20 mouse cellular contexts compared by ENCODE assay signal in genomic region chr6:31523039-31523438, GRCm38 (mm10). TPM values are rescaled to one million over a fixed set of nuclear protein-coding genes. Genes with fewer than 3 reads are reported as not detected.
DNase-seq lines count a peak whose midpoint lies in the region; ATAC-seq and TF ChIP-seq lines count a peak whose summit lies in the region.
"Had no signal": no experiment of that assay in that cellular context is flagged by ENCODE, and none has a peak within 500 bp of the region (broad histone marks: within the 10 kb centered on the region; RNA-seq: fewer than 3 reads in every experiment).

No protein-coding gene starts in this region.

- DNase-seq in forebrain, postnatal 0 days = peak; percentile 51
- DNase-seq in forebrain, embryonic 10.5 days (ENCODE audit: extremely low spot score, low spot score) = no peak
- peak in 1 of 2 experiments; percentile 79 for DNase-seq in layer of hippocampus, adult 2 months (ENCODE audit: low spot score in 2 of 2)
- no peak for DNase-seq in layer of hippocampus, postnatal 10 days (ENCODE audit: low spot score in 2 of 2)
- peak; percentile 63 to 67 for DNase-seq in right cerebral cortex, adult 2 months (ENCODE audit: low spot score in 2 of 2)
- no peak for DNase-seq in right cerebral cortex, postnatal 14 days
- DNase-seq in telencephalon, adult 2 months (ENCODE audit: low read depth, low spot score) = peak; percentile 82
- no peak for DNase-seq in spleen, adult 12 weeks (ENCODE audit: low spot score)
- DNase-seq: adrenal gland, adult 2 months; cerebellum, adult 11 months; liver, embryonic 13.5 days; spleen, adult 18-20 months had no signal

- no peak overlapping the region for H3K4me3 ChIP-seq in forebrain, postnatal 0 days (ENCODE audit: low read depth, low read length)
- no peak overlapping the region for H3K4me3 ChIP-seq in forebrain, embryonic 10.5 days
- no peak overlapping the region for H3K4me3 ChIP-seq in layer of hippocampus, adult 2 months
- H3K4me3 ChIP-seq: erythroblast, embryonic 14.5 days; heart, embryonic 12.5 days; kidney, embryonic 15.5 days; liver, embryonic 13.5 days; lung, embryonic 15.5 days; neural tube, embryonic 12.5 days; stomach, embryonic 15.5 days had no signal

- 40% methylated on average over 5 of the region's 5 CpGs for WGBS in forebrain, postnatal 0 days
- 78% methylated on average over 5 of the region's 5 CpGs for WGBS in forebrain, embryonic 10.5 days

- H3K4me1 ChIP-seq in forebrain, postnatal 0 days (ENCODE audit: insufficient read depth) = peaks cover 5% of the 10 kb centered on the region; the same call in 1 of the 2 replicates
- H3K4me1 ChIP-seq in forebrain, embryonic 10.5 days = no peaks in the 10 kb centered on the region; the same call in 1 of the 2 replicates
- H3K4me1 ChIP-seq: kidney, embryonic 15.5 days; neural tube, embryonic 12.5 days; stomach, embryonic 15.5 days had no signal

- H3K9me3 ChIP-seq in forebrain, postnatal 0 days (ENCODE audit: low read length) = no peaks in the 10 kb centered on the region
- H3K9me3 ChIP-seq in forebrain, embryonic 10.5 days = no peaks in the 10 kb centered on the region
- H3K9me3 ChIP-seq: heart, embryonic 12.5 days; kidney, embryonic 15.5 days; liver, embryonic 13.5 days; lung, embryonic 15.5 days; neural tube, embryonic 12.5 days; stomach, embryonic 15.5 days had no signal

- TF ChIP-seq CTCF in forebrain, postnatal 0 days (IDR thresholded peaks at IDR 0.05; ENCODE audit: low read depth) = no peak
- no peak for TF ChIP-seq CTCF in layer of hippocampus, adult 2 months (conservative IDR thresholded peaks at IDR 0.05)

- H3K4me2 ChIP-seq in forebrain, postnatal 0 days (ENCODE audit: low read depth) = no peak overlapping the region
- H3K4me2 ChIP-seq: heart, embryonic 12.5 days; kidney, embryonic 15.5 days; liver, embryonic 13.5 days; lung, embryonic 15.5 days; neural tube, embryonic 12.5 days; stomach, embryonic 15.5 days had no signal

- no peak overlapping the region for H3K9ac ChIP-seq in forebrain, postnatal 0 days
- H3K9ac ChIP-seq: heart, embryonic 12.5 days; kidney, embryonic 15.5 days; liver, embryonic 13.5 days; lung, embryonic 15.5 days; neural tube, embryonic 12.5 days; stomach, embryonic 15.5 days had no signal

- peak; percentile 53; the same call in 1 of the 2 replicates for ATAC-seq in forebrain, postnatal 0 days
- ATAC-seq: inflammation-experienced regulatory T-cells, adult 6 months had no signal

- no peaks in the 10 kb centered on the region for H3K27me3 ChIP-seq in forebrain, postnatal 0 days (ENCODE audit: insufficient read depth, low read length)
- H3K27me3 ChIP-seq in forebrain, embryonic 10.5 days (ENCODE audit: poor library complexity, severe bottlenecking) = no peaks in the 10 kb centered on the region
- H3K27me3 ChIP-seq: heart, embryonic 12.5 days; kidney, embryonic 15.5 days; liver, embryonic 13.5 days; lung, embryonic 15.5 days; neural tube, embryonic 12.5 days; stomach, embryonic 15.5 days had no signal

- H3K36me3 ChIP-seq in forebrain, postnatal 0 days (ENCODE audit: insufficient read depth) = peaks cover 17% of the 10 kb centered on the region
- H3K36me3 ChIP-seq in forebrain, embryonic 10.5 days (replicated peaks) = peaks cover 65% of the 10 kb centered on the region
- H3K36me3 ChIP-seq: stomach, embryonic 15.5 days had no signal

- 0 out of 2 replicates have a peak overlapping the region, but pooled peaks have one; percentile 41 for H3K27ac ChIP-seq in forebrain, postnatal 0 days (ENCODE audit: low read depth, low read length)
- H3K27ac ChIP-seq in forebrain, embryonic 10.5 days = no peak overlapping the region
- peak overlapping the region; percentile 86 for H3K27ac ChIP-seq in layer of hippocampus, adult 2 months
- H3K27ac ChIP-seq: kidney, embryonic 15.5 days; liver, embryonic 13.5 days; lung, embryonic 15.5 days; macrophage; neural tube, embryonic 12.5 days; stomach, embryonic 15.5 days had no signal

RNA-seq across cellular contexts. Expression of gene Podxl, which starts 40.7 kb away (rescaled TPM):
- 14.9 and 18.7 TPM in 2 replicates for total RNA-seq in forebrain, postnatal 0 days (2014; rRNA removed)
- 7.2 and 8.9 TPM in 2 replicates for polyA plus RNA-seq in forebrain, postnatal 0 days (2015; fragmentation: Nextera tagmentation; extraction: Ambion mirVana)
- 17.2 and 20.6 TPM in 2 replicates for polyA plus RNA-seq in forebrain, embryonic 10.5 days (2016; fragmentation: Nextera tagmentation; extraction: Ambion mirVana)
- 10 to 100 TPM; 16.8 to 18.9 TPM for total RNA-seq in layer of hippocampus, adult 2 months (2021)
- 10 to 100 TPM; 19.2 to 21.1 TPM for total RNA-seq in layer of hippocampus, postnatal 10 days (2021)
- polyA plus RNA-seq: macrophage had no signal

Comparison
In these comparisons a context has a peak if more than half of its experiments do, and no peak if none do; other contexts are left out.
1. DNase-seq: peak in forebrain, postnatal 0 days (single experiment), right cerebral cortex, adult 2 months (2 of 2) and telencephalon, adult 2 months (single experiment); none in forebrain, embryonic 10.5 days (single experiment), layer of hippocampus, postnatal 10 days (0 of 2), right cerebral cortex, postnatal 14 days (single experiment) and spleen, adult 12 weeks (single experiment).